Comparison of ENCODE assay signal across 14 mouse cellular contexts in genomic region chr17:47990392-47991123, GRCm38 (mm10). TPM values are rescaled to one million over a fixed set of nuclear protein-coding genes. Genes with fewer than 3 reads are reported as not detected.
DNase-seq lines count a peak whose midpoint lies in the region; ATAC-seq and TF ChIP-seq lines count a peak whose summit lies in the region.
"Had no signal": no experiment of that assay in that cellular context is flagged by ENCODE, and none has a peak within 500 bp of the region (broad histone marks: within the 10 kb centered on the region; RNA-seq: fewer than 3 reads in every experiment).

No protein-coding gene starts in this region.

- no peaks in the 10 kb centered on the region for H3K27me3 ChIP-seq in lung, postnatal 0 days (replicated peaks; ENCODE audit: insufficient read depth, low read length)
- H3K27me3 ChIP-seq in forebrain, embryonic 11.5 days (ENCODE audit: control insufficient read depth, insufficient read depth, low read length): no peaks in the 10 kb centered on the region
- H3K27me3 ChIP-seq in intestine, embryonic 15.5 days (replicated peaks): no peaks in the 10 kb centered on the region
- no peaks in the 10 kb centered on the region for H3K27me3 ChIP-seq in neural tube, embryonic 13.5 days
- no peaks in the 10 kb centered on the region for H3K27me3 ChIP-seq in kidney, embryonic 14.5 days (ENCODE audit: control insufficient read depth, insufficient read depth, low read length)

- no peak overlapping the region for H3K4me3 ChIP-seq in lung, postnatal 0 days (ENCODE audit: low read depth, low read length)
- H3K4me3 ChIP-seq in forebrain, embryonic 11.5 days (ENCODE audit: low read depth, low read length): no peak overlapping the region
- no peak overlapping the region for H3K4me3 ChIP-seq in intestine, embryonic 15.5 days (replicated peaks)
- no peak overlapping the region for H3K4me3 ChIP-seq in neural tube, embryonic 13.5 days
- H3K4me3 ChIP-seq in kidney, embryonic 14.5 days (ENCODE audit: low read length): no peak overlapping the region
- H3K4me3 ChIP-seq: erythroblast, embryonic 14.5 days; heart, adult 2 months had no signal

- no peak for TF ChIP-seq CTCF in lung, postnatal 0 days (IDR thresholded peaks at IDR 0.05)

- no peak for TF ChIP-seq EP300 in lung, postnatal 0 days (IDR thresholded peaks at IDR 0.05)

- no peak overlapping the region for H3K4me2 ChIP-seq in lung, postnatal 0 days (replicated peaks; ENCODE audit: low read depth, low read length)
- peak overlapping the region; percentile 6; the same call in 1 of the 2 replicates for H3K4me2 ChIP-seq in forebrain, embryonic 11.5 days (ENCODE audit: low read depth, low read length, severe bottlenecking)
- H3K4me2 ChIP-seq in intestine, embryonic 15.5 days (replicated peaks): 0 out of 2 replicates have a peak overlapping the region, but pooled peaks have one; percentile 19
- no peak overlapping the region for H3K4me2 ChIP-seq in neural tube, embryonic 13.5 days
- H3K4me2 ChIP-seq in kidney, embryonic 14.5 days (replicated peaks; ENCODE audit: low read depth, low read length): no peak overlapping the region

- H3K27ac ChIP-seq in lung, postnatal 0 days (ENCODE audit: low read length): no peak overlapping the region
- peak overlapping the region; percentile 87 for H3K27ac ChIP-seq in forebrain, embryonic 11.5 days (ENCODE audit: low read depth, low read length)
- H3K27ac ChIP-seq in intestine, embryonic 15.5 days: peak overlapping the region; percentile 72
- no peak overlapping the region for H3K27ac ChIP-seq in neural tube, embryonic 13.5 days (replicated peaks)
- no peak overlapping the region for H3K27ac ChIP-seq in kidney, embryonic 14.5 days (ENCODE audit: low read depth, low read length)
- H3K27ac ChIP-seq: heart, adult 2 months had no signal

- peak; percentile 26; the same call in 1 of the 2 replicates for ATAC-seq in lung, postnatal 0 days
- ATAC-seq in forebrain, embryonic 11.5 days (replicated peaks; ENCODE audit: low FRiP score): peak; percentile 57
- ATAC-seq in intestine, embryonic 15.5 days: peak; percentile 64
- no peak for ATAC-seq in neural tube, embryonic 13.5 days (ENCODE audit: low read depth)
- no peak; the same call in 1 of the 2 replicates for ATAC-seq in kidney, embryonic 14.5 days (ENCODE audit: low FRiP score, low TSS enrichment)

- H3K4me1 ChIP-seq in lung, postnatal 0 days (ENCODE audit: insufficient read depth, low read depth, low read length): no peaks in the 10 kb centered on the region
- H3K4me1 ChIP-seq in forebrain, embryonic 11.5 days (replicated peaks; ENCODE audit: control insufficient read depth, insufficient read depth, low read length): peaks cover 13% of the 10 kb centered on the region
- peaks cover 26% of the 10 kb centered on the region for H3K4me1 ChIP-seq in intestine, embryonic 15.5 days (replicated peaks)
- H3K4me1 ChIP-seq in neural tube, embryonic 13.5 days (replicated peaks): peaks cover 13% of the 10 kb centered on the region
- H3K4me1 ChIP-seq in kidney, embryonic 14.5 days (ENCODE audit: control insufficient read depth, insufficient read depth, low read length): peaks cover 13% of the 10 kb centered on the region

- H3K9me3 ChIP-seq in lung, postnatal 0 days (ENCODE audit: low read length): no peaks in the 10 kb centered on the region
- no peaks in the 10 kb centered on the region for H3K9me3 ChIP-seq in forebrain, embryonic 11.5 days (ENCODE audit: control insufficient read depth, low read length)
- no peaks in the 10 kb centered on the region for H3K9me3 ChIP-seq in intestine, embryonic 15.5 days
- H3K9me3 ChIP-seq in neural tube, embryonic 13.5 days: no peaks in the 10 kb centered on the region
- H3K9me3 ChIP-seq in kidney, embryonic 14.5 days (ENCODE audit: control insufficient read depth, low read length): no peaks in the 10 kb centered on the region

- H3K9ac ChIP-seq in lung, postnatal 0 days (replicated peaks; ENCODE audit: low read depth): no peak overlapping the region
- peak overlapping the region; percentile 44; the same call in 1 of the 2 replicates for H3K9ac ChIP-seq in forebrain, embryonic 11.5 days (ENCODE audit: low read length)
- H3K9ac ChIP-seq in intestine, embryonic 15.5 days: no peak overlapping the region
- 0 out of 2 replicates have a peak overlapping the region, but pooled peaks have one; percentile 17 for H3K9ac ChIP-seq in neural tube, embryonic 13.5 days
- no peak overlapping the region for H3K9ac ChIP-seq in kidney, embryonic 14.5 days (ENCODE audit: low read depth, low read length)

- no peaks in the 10 kb centered on the region for H3K36me3 ChIP-seq in lung, postnatal 0 days (ENCODE audit: insufficient read depth, low read length)
- H3K36me3 ChIP-seq in forebrain, embryonic 11.5 days (ENCODE audit: control insufficient read depth, insufficient read depth, low read length): no peaks in the 10 kb centered on the region
- no peaks in the 10 kb centered on the region for H3K36me3 ChIP-seq in intestine, embryonic 15.5 days
- no peaks in the 10 kb centered on the region for H3K36me3 ChIP-seq in neural tube, embryonic 13.5 days
- no peaks in the 10 kb centered on the region for H3K36me3 ChIP-seq in kidney, embryonic 14.5 days (ENCODE audit: control insufficient read depth, insufficient read depth, low read length)

- 50% methylated on average over 10 of the region's 10 CpGs for WGBS in lung, postnatal 0 days
- 42% methylated on average over 10 of the region's 10 CpGs for WGBS in forebrain, embryonic 11.5 days
- WGBS in intestine, embryonic 15.5 days: 41% methylated on average over 10 of the region's 10 CpGs
- 27% methylated on average over 10 of the region's 10 CpGs for WGBS in neural tube, embryonic 13.5 days
- 27% methylated on average over 10 of the region's 10 CpGs for WGBS in kidney, embryonic 14.5 days

- no peak for DNase-seq in lung, postnatal 0 days (ENCODE audit: low spot score)
- DNase-seq in lung, postnatal 10 days: no peak
- DNase-seq in forebrain, embryonic 11.5 days (ENCODE audit: low spot score): no peak
- DNase-seq in ovary, postnatal 14 days (ENCODE audit: low spot score): no peak
- no peak for DNase-seq in urinary bladder, postnatal 14 days (ENCODE audit: low spot score)
- DNase-seq: adrenal gland, postnatal 10 days; cerebellum, adult 11 months; heart, adult 2 months; kidney, adult 18-20 months had no signal

RNA-seq across cellular contexts. Expression of gene 1700122O11Rik, which starts 47.5 kb away (rescaled TPM):
- not detected in 2 replicates for polyA plus RNA-seq in lung, postnatal 0 days (2015; fragmentation: Nextera tagmentation; extraction: Ambion mirVana)
- polyA plus RNA-seq in forebrain, embryonic 11.5 days (2014; fragmentation: Nextera tagmentation; extraction: Ambion mirVana): not detected in 2 replicates
- polyA plus RNA-seq in intestine, embryonic 15.5 days (2015; fragmentation: Nextera tagmentation; extraction: Ambion mirVana): not detected in 2 replicates
- not detected in 2 replicates for polyA plus RNA-seq in neural tube, embryonic 13.5 days (2015; fragmentation: Nextera tagmentation; extraction: Ambion mirVana)
- not detected in 2 replicates for polyA plus RNA-seq in kidney, embryonic 14.5 days (2014; fragmentation: Nextera tagmentation; extraction: Ambion mirVana)
- polyA plus RNA-seq: erythroblast, embryonic 14.5 days; heart, adult 2 months; spleen, adult 2 months had no signal

Comparison
In these comparisons a context has a peak if more than half of its experiments do, and no peak if none do; other contexts are left out.
1. ATAC-seq: peak in lung, postnatal 0 days (single experiment), forebrain, embryonic 11.5 days (single experiment) and intestine, embryonic 15.5 days (single experiment); none in neural tube, embryonic 13.5 days (single experiment) and kidney, embryonic 14.5 days (single experiment).
2. H3K27ac ChIP-seq: peak in forebrain, embryonic 11.5 days (single experiment) and intestine, embryonic 15.5 days (single experiment); none in lung, postnatal 0 days (single experiment), neural tube, embryonic 13.5 days (single experiment) and kidney, embryonic 14.5 days (single experiment).
3. H3K4me2 ChIP-seq: peak in forebrain, embryonic 11.5 days (single experiment) and intestine, embryonic 15.5 days (single experiment); none in lung, postnatal 0 days (single experiment), neural tube, embryonic 13.5 days (single experiment) and kidney, embryonic 14.5 days (single experiment).
4. H3K9ac ChIP-seq: peak in forebrain, embryonic 11.5 days (single experiment) and neural tube, embryonic 13.5 days (single experiment); none in lung, postnatal 0 days (single experiment), intestine, embryonic 15.5 days (single experiment) and kidney, embryonic 14.5 days (single experiment).